Mouse (Mus musculus) hindbrain, embryonic 11.5 days (tissue): ENCODE data around the gene Pacs1. TPM values are rescaled to one million over a fixed set of nuclear protein-coding genes. Genes with fewer than 3 reads are reported as not detected.
A peak's percentile ranks its signal among the peaks of the same experiment; 100 is the strongest.

Experiments
- ATAC-seq: fragments of 200-750 bp; cut with Nextera tagmentation; 2 replicates; pipeline ENCODE4 v1.8.0; 2017; ENCODE audit warnings: mild to moderate bottlenecking, moderate TSS enrichment, moderate library complexity; ENCODE audit not compliant: low FRiP score
- DNase-seq: peaks from one replicate; pipeline ENCODE4 v3.0.0-alpha.2; 2015; ENCODE audit warnings: low spot score
- H3K27ac ChIP-seq: fragments of 300-500 bp; sonication (generic); 2 replicates; pipeline ENCODE4 v1.5.1; 2014; ENCODE audit warnings: mild to moderate bottlenecking, low read depth, low read length
- H3K27me3 ChIP-seq: fragments of 300-500 bp; sonication (generic); 2 replicates; pipeline ENCODE4 v1.6.1; 2014; ENCODE audit warnings: mild to moderate bottlenecking, low read length, moderate library complexity, mixed read lengths; ENCODE audit not compliant: control insufficient read depth, insufficient read depth
- H3K36me3 ChIP-seq: fragments of 300-500 bp; sonication (generic); 2 replicates; pipeline ENCODE4 v1.6.1; 2014; ENCODE audit warnings: mild to moderate bottlenecking, low read length, moderate library complexity, mixed read lengths; ENCODE audit not compliant: control insufficient read depth, insufficient read depth
- H3K4me1 ChIP-seq: fragments of 300-500 bp; sonication (generic); replicated peaks from 2 replicates; pipeline ENCODE4 v1.6.1; 2014; ENCODE audit warnings: low read length, mixed read lengths; ENCODE audit not compliant: control insufficient read depth, insufficient read depth
- H3K4me2 ChIP-seq: fragments of 300-500 bp; sonication (generic); replicated peaks from 2 replicates; pipeline ENCODE4 v1.6.1; 2014; ENCODE audit warnings: mild to moderate bottlenecking, low read depth, low read length
- H3K4me3 ChIP-seq: fragments of 300-500 bp; sonication (generic); 2 replicates; pipeline ENCODE4 v1.5.1; 2014; ENCODE audit warnings: low read depth, low read length
- H3K9ac ChIP-seq: fragments of 300-500 bp; sonication (generic); 2 replicates; pipeline ENCODE4 v1.6.1; 2014; ENCODE audit warnings: low read depth, low read length
- H3K9me3 ChIP-seq: fragments of 300-500 bp; sonication (generic); 2 replicates; pipeline ENCODE4 v1.6.1; 2016; ENCODE audit warnings: low read length; ENCODE audit not compliant: control insufficient read depth
- WGBS: fragments of 180-500 bp; shearing (Covaris S2); extraction: QIAGEN DNeasy Blood & Tissue Kit; methylation state at CpG from one replicate; pipeline ENCODE4 v1.1.7; 2014; 5-methylcytosine and 5-hydroxymethylcytosine counted together
- polyA plus RNA-seq: library from polyadenylated mRNA; unstranded; fragments of >200 nt; fragmentation: Nextera tagmentation; extraction: Ambion mirVana; gene quantifications from 2 replicates; pipeline ENCODE4 v1.2.1, GENCODE M21; 2014

Gene Pacs1
- polyA plus RNA-seq, 1 experiment from 2014 or later: 23.2 TPM

GRCm38 (mm10) chr19:5297903-5298800, 25.2 kb upstream of the Pacs1 start, which contains the start of gene Gal3st3:
Gal3st3 (plus strand) TSS chr19:5298331.
- H3K36me3 ChIP-seq: no peaks in the 10 kb centered on the region
- 5% methylated on average over 30 of the region's 32 CpGs for WGBS
- peak within 1 kb of the TSS; percentile 72 for H3K4me2 ChIP-seq
- H3K27ac ChIP-seq: peak within 1 kb of the TSS; percentile 77
- peak within 1 kb of the TSS; percentile 54 for H3K4me3 ChIP-seq
- H3K9ac ChIP-seq: peak within 1 kb of the TSS; percentile 88
- DNase-seq (peak; percentile 65), ATAC-seq (peak; percentile 50)
- no peaks in the 10 kb centered on the region for H3K27me3 ChIP-seq
- no peaks in the 10 kb centered on the region for H3K9me3 ChIP-seq
- H3K4me1 ChIP-seq: peaks cover 12% of the 10 kb centered on the region

- Histone ChIP-seq H3K9ac (no peak overlapping the region), H3K9me3 (no peaks in the 10 kb centered on the region), H3K36me3 (peaks cover 4% of the 10 kb centered on the region), H3K27me3 (no peaks in the 10 kb centered on the region), H3K4me1 (peaks cover 12% of the 10 kb centered on the region), H3K27ac (no peak overlapping the region), H3K4me3 (no peak overlapping the region), H3K4me2 (no peak overlapping the region)
- ATAC-seq (no peak), DNase-seq (no peak)
- WGBS: 81% methylated on average over 5 of the region's 5 CpGs
Measured at GRCm38 (mm10) chr19:5296630-5297029, 23.7 kb upstream of the Pacs1 start.

DNA sequence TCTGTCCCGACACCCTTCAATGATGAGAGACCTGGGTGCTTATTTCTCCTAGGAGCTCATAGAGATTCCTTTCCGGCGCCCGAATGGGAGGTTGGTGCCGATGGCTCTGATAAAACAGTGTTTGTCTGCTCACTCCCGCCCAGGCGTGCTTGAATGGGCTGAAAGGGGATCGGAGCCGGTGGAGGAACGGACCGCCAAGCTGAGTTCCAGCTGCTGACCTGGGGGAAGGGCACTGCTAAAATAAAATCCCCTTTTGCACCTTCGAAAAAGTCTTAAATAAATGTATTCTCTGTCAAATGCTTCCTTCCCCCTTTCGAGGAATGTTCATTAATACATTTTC, 22.8 kb upstream of the Pacs1 start:
- peak overlapping the region; percentile 88 for H3K4me3 ChIP-seq
- peak overlapping the region; percentile 76 for H3K27ac ChIP-seq
- peak overlapping the region; percentile 77 for H3K4me2 ChIP-seq
- ATAC-seq: peak; percentile 65
- 6% methylated on average over 13 of the region's 13 CpGs for WGBS
- H3K9me3 ChIP-seq: no peaks in the 10 kb centered on the region
- no peak for DNase-seq
- H3K27me3 ChIP-seq: no peaks in the 10 kb centered on the region
- peaks cover 12% of the 10 kb centered on the region for H3K4me1 ChIP-seq
- H3K36me3 ChIP-seq: peaks cover 4% of the 10 kb centered on the region
- H3K9ac ChIP-seq: peak overlapping the region; percentile 79

- Histone ChIP-seq H3K4me3 (peak within 1 kb of the TSS; percentile 88), H3K36me3 (peaks cover 4% of the 10 kb centered on the region), H3K9ac (peak within 1 kb of the TSS; percentile 88), H3K9me3 (no peaks in the 10 kb centered on the region), H3K27ac (peak within 1 kb of the TSS; percentile 76), H3K27me3 (no peaks in the 10 kb centered on the region), H3K4me1 (peaks cover 12% of the 10 kb centered on the region), H3K4me2 (peak within 1 kb of the TSS; percentile 77)
- ATAC-seq (peak; percentile 95), DNase-seq (peak; percentile 98)
- under 1% methylated on average over 46 of the region's 46 CpGs for WGBS
Measured at GRCm38 (mm10) chr19:5294972-5295735, 22.2 kb upstream of the Pacs1 start, which contains the start of gene Sf3b2. Sf3b2 (minus strand) TSS chr19:5295455.

GRCm38 (mm10) chr19:5278381-5278780, 5.5 kb upstream of the Pacs1 start:
- ATAC-seq (no peak), DNase-seq (no peak)
- WGBS: 89% methylated on average over 8 of the region's 8 CpGs
- Histone ChIP-seq H3K27me3 (no peaks in the 10 kb centered on the region), H3K4me1 (peaks cover 3% of the 10 kb centered on the region; the same call in 1 of the 2 replicates), H3K27ac (no peak overlapping the region), H3K36me3 (0 out of 2 replicates have a peak, but pooled peaks cover 21% of the 10 kb centered on the region), H3K4me3 (no peak overlapping the region), H3K4me2 (no peak overlapping the region), H3K9me3 (no peaks in the 10 kb centered on the region), H3K9ac (no peak overlapping the region)

- 89% methylated on average over 3 of the region's 3 CpGs for WGBS
- H3K4me2 ChIP-seq: no peak overlapping the region
- H3K27ac ChIP-seq: no peak overlapping the region
- DNase-seq (peak; percentile 23), ATAC-seq (no peak)
- H3K9ac ChIP-seq: no peak overlapping the region
- no peaks in the 10 kb centered on the region for H3K9me3 ChIP-seq
- H3K4me3 ChIP-seq: no peak overlapping the region
- H3K36me3 ChIP-seq: 0 out of 2 replicates have a peak, but pooled peaks cover 20% of the 10 kb centered on the region
- no peaks in the 10 kb centered on the region for H3K27me3 ChIP-seq
- peaks cover 4% of the 10 kb centered on the region for H3K4me1 ChIP-seq
Measured at GRCm38 (mm10) chr19:5277140-5277539, 4.2 kb upstream of the Pacs1 start.

DNA sequence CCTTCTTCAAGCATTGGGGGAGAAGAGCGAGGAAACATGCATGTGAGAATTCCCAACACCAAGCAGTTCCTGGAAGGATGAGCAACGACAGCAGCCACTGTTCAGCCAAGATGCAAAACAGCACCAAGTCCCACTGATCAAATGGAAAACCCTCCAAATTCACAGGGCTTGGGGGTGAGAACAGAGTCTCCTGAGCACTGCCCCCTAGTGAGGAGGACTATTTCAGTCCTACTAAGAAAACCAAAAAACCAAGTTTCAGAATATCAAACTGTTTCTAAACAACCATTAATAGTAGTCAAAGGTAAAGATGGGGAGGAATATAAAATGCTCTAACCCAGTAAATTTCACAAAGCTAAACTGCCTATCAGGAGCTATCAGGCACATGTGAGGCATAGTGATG, 3.6 kb upstream of the Pacs1 start:
- Histone ChIP-seq H3K4me2 (no peak overlapping the region), H3K9ac (no peak overlapping the region), H3K27ac (no peak overlapping the region), H3K4me3 (no peak overlapping the region), H3K27me3 (no peaks in the 10 kb centered on the region), H3K4me1 (peaks cover 10% of the 10 kb centered on the region), H3K9me3 (no peaks in the 10 kb centered on the region), H3K36me3 (0 out of 2 replicates have a peak, but pooled peaks cover 20% of the 10 kb centered on the region)
- no peak for DNase-seq
- 90% methylated on average over 2 of the region's 2 CpGs for WGBS
- no peak for ATAC-seq

- Histone ChIP-seq H3K27ac (no peak overlapping the region), H3K4me3 (no peak overlapping the region), H3K4me1 (peaks cover 12% of the 10 kb centered on the region), H3K9me3 (no peaks in the 10 kb centered on the region), H3K36me3 (0 out of 2 replicates have a peak, but pooled peaks cover 20% of the 10 kb centered on the region), H3K4me2 (no peak overlapping the region), H3K9ac (no peak overlapping the region), H3K27me3 (no peaks in the 10 kb centered on the region)
- ATAC-seq: no peak
- DNase-seq: no peak
- WGBS: 91% methylated on average over 5 of the region's 5 CpGs
Measured at GRCm38 (mm10) chr19:5275736-5276135, 2.8 kb upstream of the Pacs1 start.
